Mouse (Mus musculus) left cerebral cortex, adult 9 months (tissue): ENCODE data around the gene Tenm3.
"Not testable (repeated sequence)": the region's sequence is repeated elsewhere in the genome, so short reads cannot be mapped to it uniquely, and the experiment has no call there.

Source experiments
- DNase-seq, 2 experiments: peaks; one replicate each; pipeline ENCODE4 v3.0.0; 2022; ENCODE audit warnings: low spot score in 2 of 2

Gene Tenm3

DNA sequence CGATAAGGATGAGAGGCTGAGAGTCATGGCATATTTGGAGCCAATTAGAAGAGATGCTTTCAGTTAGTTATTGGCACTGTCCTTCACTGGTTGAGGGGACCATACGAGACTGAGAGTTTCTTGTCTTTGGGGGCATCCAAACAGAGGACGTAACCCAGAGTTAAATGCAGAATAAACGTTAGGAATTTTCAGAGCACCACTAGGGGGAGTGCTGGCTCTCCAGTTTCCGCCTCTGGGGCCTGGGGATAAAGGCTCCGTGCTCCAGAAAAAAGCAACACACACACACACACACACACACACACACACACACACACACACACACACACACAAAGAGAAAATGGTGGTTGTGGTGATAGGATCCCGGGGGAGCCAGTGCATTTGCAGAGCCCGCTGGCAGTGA is 636.8 kb downstream of the Tenm3 start:
- no peak for DNase-seq

- DNase-seq: no peak
Observed at GRCm38 (mm10) chr8:48204838-48205345, 638.9 kb downstream of the Tenm3 start.

DNA sequence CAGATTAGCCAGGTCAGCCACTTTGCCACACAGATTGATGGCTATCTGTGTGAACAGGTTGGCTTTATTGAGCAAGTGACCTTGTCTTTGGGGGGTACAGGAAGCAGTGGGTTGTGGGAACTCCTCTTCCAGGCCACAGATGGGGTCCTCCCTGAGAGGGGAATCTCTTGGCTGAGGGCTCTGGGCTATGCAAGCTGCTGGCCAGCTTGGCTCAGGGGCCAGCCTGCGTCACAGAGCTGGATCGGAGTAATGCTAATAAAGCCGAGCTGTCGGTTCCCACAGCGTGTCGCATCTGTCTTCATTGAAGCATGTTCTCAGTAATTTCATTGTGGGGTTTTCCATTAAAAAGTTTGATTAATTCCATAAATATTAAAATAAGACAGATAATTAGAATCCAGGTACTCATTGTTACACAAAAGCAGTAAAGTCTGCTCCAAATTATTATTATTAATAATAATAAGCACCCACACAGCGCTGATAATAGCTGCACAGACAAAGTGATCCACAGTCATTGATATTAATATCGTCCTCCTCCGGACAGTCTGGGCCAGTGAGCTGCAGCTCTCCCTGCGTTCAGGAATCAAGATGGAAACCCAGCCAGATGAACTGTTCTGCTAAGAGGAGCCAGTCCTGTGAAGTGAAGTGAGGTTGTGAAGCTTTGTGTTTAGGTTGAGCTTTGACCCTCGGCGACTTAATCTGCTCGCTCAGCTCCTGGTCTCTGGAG is 639.5 kb downstream of the Tenm3 start:
- no peak for DNase-seq

DNA sequence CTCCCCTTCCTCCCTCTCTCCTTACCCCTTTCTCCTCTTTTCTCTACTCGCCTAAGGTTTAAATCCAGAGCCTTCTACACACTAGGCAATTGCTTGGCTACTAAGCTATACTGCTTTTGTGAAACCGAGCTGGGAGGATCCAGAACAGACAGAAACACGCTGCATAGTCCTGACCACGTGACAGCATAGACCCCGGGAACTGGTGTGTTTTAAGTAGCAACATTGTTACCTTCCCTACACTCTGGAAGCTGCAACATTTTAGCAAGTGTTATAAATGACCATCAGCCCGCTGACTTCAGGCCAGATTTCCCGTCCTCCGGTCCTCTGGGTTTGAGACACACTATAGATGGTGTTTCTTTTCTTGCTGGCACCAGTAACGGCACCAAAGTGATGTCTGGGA is 640.1 kb downstream of the Tenm3 start:
- DNase-seq: no peak

- no peak for DNase-seq
Observed at GRCm38 (mm10) chr8:48203161-48203560, 640.6 kb downstream of the Tenm3 start.

- no peak for DNase-seq
Observed at GRCm38 (mm10) chr8:48202632-48203031, 641.1 kb downstream of the Tenm3 start.

- DNase-seq: no peak
Observed at GRCm38 (mm10) chr8:48199171-48199570, 644.6 kb downstream of the Tenm3 start.

DNA sequence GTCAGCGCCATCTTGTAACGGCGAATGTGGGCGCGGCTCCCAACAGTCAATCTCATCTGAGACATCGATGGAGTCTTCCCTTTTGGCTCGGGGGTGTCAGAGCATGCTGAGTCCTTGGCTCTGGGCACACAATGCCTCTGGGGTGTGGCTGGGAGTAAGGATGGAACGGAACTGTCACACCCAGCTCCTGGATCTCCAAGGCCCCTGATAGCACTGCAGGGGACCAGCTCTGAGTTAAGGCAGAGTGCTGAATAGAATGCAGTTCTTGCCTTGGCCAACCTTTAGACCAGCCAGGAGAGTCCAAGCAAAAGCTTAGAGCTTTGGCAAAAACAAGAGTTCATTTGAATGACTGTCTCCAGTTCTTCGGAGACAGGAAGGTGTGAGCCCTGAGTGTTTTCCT is 647.8 kb downstream of the Tenm3 start:
- no peak for DNase-seq

GRCm38 (mm10) chr8:48188586-48188985 is 655.2 kb downstream of the Tenm3 start:
- DNase-seq: no peak

DNA sequence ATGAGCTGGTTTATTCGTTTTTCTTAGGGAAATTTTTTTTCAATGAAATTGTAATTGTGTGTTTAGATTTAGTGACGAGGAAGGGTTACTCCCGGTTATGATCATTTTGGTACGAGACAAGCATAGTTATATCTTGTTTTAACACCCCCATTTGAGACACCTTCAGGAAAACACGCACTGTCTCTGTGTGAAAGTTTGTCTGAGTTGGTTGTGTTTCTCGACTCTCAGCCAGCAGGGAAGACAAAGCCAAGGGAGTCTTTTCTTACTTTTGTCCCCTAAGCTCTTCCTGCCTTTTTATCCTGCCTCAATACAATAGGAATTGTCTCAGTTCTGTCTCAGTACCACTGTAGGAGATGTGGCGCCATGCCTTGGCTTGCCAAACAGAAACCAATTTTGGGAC is 660.0 kb downstream of the Tenm3 start:
- DNase-seq: no peak

- DNase-seq: no peak
Observed at GRCm38 (mm10) chr8:48181000-48181399, 662.8 kb downstream of the Tenm3 start.

GRCm38 (mm10) chr8:48180146-48180545 is 663.6 kb downstream of the Tenm3 start:
- DNase-seq: not testable (repeated sequence)

- DNase-seq: no peak
Observed at GRCm38 (mm10) chr8:48178993-48179392, 664.8 kb downstream of the Tenm3 start.

GRCm38 (mm10) chr8:48177876-48178275 is 665.9 kb downstream of the Tenm3 start:
- no peak for DNase-seq
